Mouse (Mus musculus) lung, adult 2 months (tissue): ENCODE data around the gene 4931406P16Rik.

Experiments used
- CTCF ChIP-seq: fragments of 200-500 bp; IDR thresholded peaks from 2 replicates; pipeline ENCODE4 v1.5.1; 2011; ENCODE audit warnings: mild to moderate bottlenecking, low read length, control low read depth; ENCODE audit not compliant: insufficient read depth
- POLR2A ChIP-seq: fragments of 200-500 bp; IDR thresholded peaks from 2 replicates; pipeline ENCODE4 v1.6.1; 2011; ENCODE audit warnings: low read depth, mild to moderate bottlenecking, control low read depth, low read length, borderline replicate concordance; ENCODE audit errors: extremely low read depth

DNA sequence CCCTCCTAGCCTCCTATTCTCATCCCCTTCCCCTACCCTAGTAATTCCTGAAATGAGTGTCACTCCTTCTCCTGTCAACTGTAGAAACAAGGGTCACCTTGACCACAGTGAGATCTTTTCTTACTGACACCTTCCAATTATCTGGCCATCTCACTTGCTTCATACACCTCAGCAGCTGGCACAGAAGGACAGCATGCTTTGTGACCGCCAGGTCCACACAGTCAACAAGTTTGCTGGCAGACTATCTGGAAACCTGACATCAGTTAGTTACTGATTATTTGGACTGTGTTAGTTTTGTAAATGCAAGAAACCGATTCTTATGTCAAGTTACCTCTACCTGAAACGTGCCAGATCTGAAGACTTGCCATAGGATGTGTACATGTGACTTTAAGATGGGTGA, 17.2 kb downstream of the 4931406P16Rik start:
- TF ChIP-seq CTCF (no peak), POLR2A (no peak)
